Mouse (Mus musculus) spleen, adult 2 months (tissue): ENCODE measurements around the gene Yes1.

Experiments used
- CTCF ChIP-seq: fragments of 200-500 bp; IDR thresholded peaks from 2 replicates; pipeline ENCODE4 v1.5.1; 2011; ENCODE audit warnings: mild to moderate bottlenecking, inconsistent platforms; ENCODE audit not compliant: insufficient read depth, insufficient read length, insufficient replicate concordance; ENCODE audit errors: extremely low read depth
- POLR2A ChIP-seq: fragments of 200-500 bp; IDR thresholded peaks from 2 replicates; pipeline ENCODE4 v1.6.1; 2011; ENCODE audit warnings: low read depth, low read length, inconsistent platforms

- TF ChIP-seq POLR2A, result no peak
- no peak for TF ChIP-seq CTCF
Observed at GRCm38 (mm10) chr5:32614291-32614690, 3.3 kb downstream of the Yes1 start.
